8 mouse cellular contexts compared by ENCODE assay signal in genomic region chr6:138421191-138421613, GRCm38 (mm10).
DNase-seq lines count a peak whose midpoint lies in the region; ATAC-seq lines count a peak whose summit lies in the region.

No protein-coding gene starts in this region.

- H3K4me2 ChIP-seq in forebrain, embryonic 13.5 days = peak overlapping the region; percentile 78

- WGBS in forebrain, embryonic 13.5 days = 0% methylated on average over 14 of the region's 14 CpGs

- peak overlapping the region; percentile 97 for H3K27ac ChIP-seq in forebrain, embryonic 13.5 days

- peak; percentile 39 to 48 for DNase-seq in left cerebral cortex, postnatal 14 days (ENCODE audit: low spot score in 2 of 2)
- no peak for DNase-seq in left cerebral cortex, adult 11 months (ENCODE audit: low spot score)
- peak; percentile 61 to 63 for DNase-seq in layer of hippocampus, postnatal 36 days
- DNase-seq in retina, postnatal 1 day = peak; percentile 43
- no peak for DNase-seq in gastrocnemius, postnatal 36 days
- DNase-seq in spleen, postnatal 14 days (ENCODE audit: low spot score in 2 of 2) = no peak

- peaks cover 71% of the 10 kb centered on the region for H3K4me1 ChIP-seq in forebrain, embryonic 13.5 days

- ATAC-seq in forebrain, embryonic 13.5 days = peak; percentile 8; the same call in 1 of the 2 replicates
- ATAC-seq in inflammation-experienced regulatory T-cells, adult 6 months = no peak

- H3K9ac ChIP-seq in forebrain, embryonic 13.5 days = peak overlapping the region; percentile 80

- H3K4me3 ChIP-seq in forebrain, embryonic 13.5 days = peak overlapping the region; percentile 55

- H3K9me3 ChIP-seq in forebrain, embryonic 13.5 days (replicated peaks) = no peaks in the 10 kb centered on the region

- 0 out of 2 replicates have a peak, but pooled peaks cover 2% of the 10 kb centered on the region for H3K36me3 ChIP-seq in forebrain, embryonic 13.5 days (ENCODE audit: poor library complexity, severe bottlenecking)

- no peaks in the 10 kb centered on the region for H3K27me3 ChIP-seq in forebrain, embryonic 13.5 days

- intact Hi-C loops in left cerebral cortex, postnatal 14 days (cut with DNase I) = loop anchor here (5.0 to 10.0 kb wide), 2 partner anchors 249 to 666 kb away; partner anchors contain the start of gene Dera
- intact Hi-C loops in gastrocnemius, postnatal 36 days (cut with DNase I) = no loop called here

Comparison
In these comparisons a context has a peak if more than half of its experiments do, and no peak if none do; other contexts are left out.
1. DNase-seq: peak in left cerebral cortex, postnatal 14 days (2 of 2), layer of hippocampus, postnatal 36 days (2 of 2) and retina, postnatal 1 day (single experiment); none in left cerebral cortex, adult 11 months (single experiment), gastrocnemius, postnatal 36 days (0 of 2) and spleen, postnatal 14 days (0 of 2).